Mouse (Mus musculus): ENCODE results near the gene Dhps. TPM values are rescaled to one million over a fixed set of nuclear protein-coding genes. Genes with fewer than 3 reads are reported as not detected.

The Dhps gene
- total and polyA plus RNA-seq, 3 experiments = 44.7 to 88.5 (median 60.1) TPM

- peak; percentile 30; the same call in 1 of the 2 replicates for TF ChIP-seq IRF4 (IDR thresholded peaks at IDR 0.05; ENCODE audit: low read depth, low read length)
- TF ChIP-seq MXI1 (IDR thresholded peaks at IDR 0.05; ENCODE audit: low read depth, low read length) = peak; percentile 65; the same call in 1 of the 2 replicates
- TF ChIP-seq ETS1 (conservative IDR thresholded peaks at IDR 0.05; ENCODE audit: low read depth, low read length) = no peak
- TF ChIP-seq POLR2A (IDR thresholded peaks at IDR 0.05; ENCODE audit: low read depth, low read length) = peak; percentile 97
- no peak for TF ChIP-seq BHLHE40 (IDR thresholded peaks at IDR 0.05; ENCODE audit: low read depth, low read length)
- TF ChIP-seq USF1 (IDR thresholded peaks at IDR 0.05; ENCODE audit: low read depth, low read length) = no peak
- no peak for TF ChIP-seq ZKSCAN1 (IDR thresholded peaks at IDR 0.05; ENCODE audit: borderline replicate concordance, low read depth, low read length)
- TF ChIP-seq MAFK (IDR thresholded peaks at IDR 0.05; ENCODE audit: insufficient replicate concordance, low read length) = no peak
- TF ChIP-seq NRF1 (IDR thresholded peaks at IDR 0.05; ENCODE audit: low read depth, low read length) = peak; percentile 62
- TF ChIP-seq KAT2A (IDR thresholded peaks at IDR 0.05; ENCODE audit: insufficient replicate concordance, low read length) = peak; percentile 82; the same call in 1 of the 2 replicates
- peak; percentile 93 for TF ChIP-seq ZMIZ1 (IDR thresholded peaks at IDR 0.05; ENCODE audit: low read depth, low read length)
- TF ChIP-seq MAZ (IDR thresholded peaks at IDR 0.05; ENCODE audit: low read depth, low read length) = no peak
- peak; percentile 81 for TF ChIP-seq POLR2AphosphoS2 (IDR thresholded peaks at IDR 0.05; ENCODE audit: low read depth, low read length)
- peak; percentile 93; the same call in 1 of the 2 replicates for TF ChIP-seq E2F4 (IDR thresholded peaks at IDR 0.05; ENCODE audit: insufficient replicate concordance, low read depth, low read length)
- TF ChIP-seq NELFE (IDR thresholded peaks at IDR 0.05; ENCODE audit: low read depth, low read length) = peak; percentile 94
- peak; percentile 13; the same call in 1 of the 2 replicates for TF ChIP-seq CHD2 (IDR thresholded peaks at IDR 0.05; ENCODE audit: low read length)
- peak; percentile 87 for TF ChIP-seq SIN3A (IDR thresholded peaks at IDR 0.05; ENCODE audit: low read length)
- no peak for TF ChIP-seq CHD1 (IDR thresholded peaks at IDR 0.05; ENCODE audit: low read depth, low read length)
- no peak for TF ChIP-seq JUN (IDR thresholded peaks at IDR 0.05; ENCODE audit: insufficient read depth, low read depth, low read length)
- peak; percentile 75; the same call in 1 of the 2 replicates for TF ChIP-seq MAX (IDR thresholded peaks at IDR 0.05; ENCODE audit: low read length)
- TF ChIP-seq SMC3 (IDR thresholded peaks at IDR 0.05; ENCODE audit: low read depth, low read length) = no peak
- TF ChIP-seq TBP (conservative IDR thresholded peaks at IDR 0.05; ENCODE audit: low read depth, low read length) = peak; percentile 91
- no peak for TF ChIP-seq USF2 (conservative IDR thresholded peaks at IDR 0.05; ENCODE audit: low read depth, low read length)
- no peak for TF ChIP-seq RAD21 (IDR thresholded peaks at IDR 0.05; ENCODE audit: low read depth, low read length)
- TF ChIP-seq CTCF (conservative IDR thresholded peaks at IDR 0.05 in 1 of 2, IDR thresholded peaks at IDR 0.05 in 1 of 2; ENCODE audit: low read depth in 2 of 2, low read length in 2 of 2) = no peak
- peak; percentile 54; the same call in 1 of the 2 replicates for TF ChIP-seq MEF2A (IDR thresholded peaks at IDR 0.05; ENCODE audit: borderline replicate concordance, low read depth, low read length)
- no peak for TF ChIP-seq ZNF384 (IDR thresholded peaks at IDR 0.05; ENCODE audit: low read depth, low read length)
- TF ChIP-seq JUND (conservative IDR thresholded peaks at IDR 0.05; ENCODE audit: low read depth, low read length) = no peak
- no peak for TF ChIP-seq RCOR1 (conservative IDR thresholded peaks at IDR 0.05; ENCODE audit: low read depth, low read length)
- peak; percentile 72; the same call in 1 of the 2 replicates for TF ChIP-seq MYC (IDR thresholded peaks at IDR 0.05; ENCODE audit: low read depth, low read length)
- TF ChIP-seq ELF1 (IDR thresholded peaks at IDR 0.05; ENCODE audit: low read depth, low read length) = peak; percentile 69
- no peak for TF ChIP-seq PAX5 (IDR thresholded peaks at IDR 0.05; ENCODE audit: low read length)
- TF ChIP-seq TCF12 (IDR thresholded peaks at IDR 0.05; ENCODE audit: low read depth, low read length) = peak; percentile 97
- no peak for TF ChIP-seq GABPA (IDR thresholded peaks at IDR 0.05; ENCODE audit: insufficient replicate concordance, low read depth, low read length)
- no peak for TF ChIP-seq ZC3H11A (IDR thresholded peaks at IDR 0.05; ENCODE audit: low read depth, low read length)
- no peak for TF ChIP-seq EP300 (IDR thresholded peaks at IDR 0.05; ENCODE audit: low read length)
- TF ChIP-seq HCFC1 (IDR thresholded peaks at IDR 0.05; ENCODE audit: low read depth, low read length) = peak; percentile 84
- peak; percentile 92 for TF ChIP-seq UBTF (IDR thresholded peaks at IDR 0.05; ENCODE audit: low read depth, low read length)
- H3K27ac ChIP-seq (ENCODE audit: insufficient read depth, low read depth) = peak within 1 kb of the TSS; percentile 68
- peak within 1 kb of the TSS; percentile 78 to 94 (median 85) for H3K4me3 ChIP-seq (replicated peaks in 1 of 3; ENCODE audit: low read depth in 2 of 3, low read length in 2 of 3, poor library complexity in 1 of 3)
- peak within 1 kb of the TSS; percentile 98 for H3K4me2 ChIP-seq (ENCODE audit: insufficient read depth, low read depth, poor library complexity, severe bottlenecking)
- peak; percentile 98 for DNase-seq (ENCODE audit: extremely low read depth)
- dilution Hi-C loops (cut with MboI; ENCODE audit: extremely low pct_ligation_motif_present, extremely low pct_unique_long_range_greater_than_20kb, low sequenced_read_pairs) (no loop called here), in situ Hi-C loops (cut with MboI; ENCODE audit: low pct_ligation_motif_present, low pct_unique_long_range_greater_than_20kb, low sequenced_read_pairs) (loop anchor here (5.0 kb wide), 1 partner anchor 35 kb away; the partner anchor contains the start of gene Hook2)
- H3K27me3 ChIP-seq (replicated peaks) = no peaks in the 10 kb centered on the region
- peaks cover 45 to 54% of the 10 kb centered on the region in 2 experiments for H3K36me3 ChIP-seq (replicated peaks in 1 of 2; ENCODE audit: control insufficient read depth in 1 of 2, insufficient read depth in 1 of 2, low read length in 1 of 2)
- H3K9me3 ChIP-seq (replicated peaks; ENCODE audit: low read length) = no peaks in the 10 kb centered on the region
- H3K4me1 ChIP-seq (ENCODE audit: control insufficient read depth in 1 of 2, insufficient read depth in 2 of 2) = peaks cover 10 to 53% of the 10 kb centered on the region in 2 experiments
- H3K79me2 ChIP-seq (replicated peaks; ENCODE audit: control insufficient read depth, extremely low read depth, insufficient read depth, poor library complexity, severe bottlenecking) = peaks cover 49% of the 10 kb centered on the region
- peak within 1 kb of the TSS; percentile 100 for H3K9ac ChIP-seq (ENCODE audit: insufficient read depth, low read depth)
Observed at GRCm38 (mm10) chr8:85026670-85027515, 44.7 kb upstream of the Dhps start, which contains the start of gene Trir. Gene Trir, plus strand, starts transcription at chr8:85026823.
